Mouse (Mus musculus): ENCODE data around the gene Gna11. TPM values are rescaled to one million over a fixed set of nuclear protein-coding genes. Genes with fewer than 3 reads are reported as not detected.

Gene Gna11
- total RNA-seq, 2 experiments from 2014 or later, result 50.7 to 51.7 TPM

DNA sequence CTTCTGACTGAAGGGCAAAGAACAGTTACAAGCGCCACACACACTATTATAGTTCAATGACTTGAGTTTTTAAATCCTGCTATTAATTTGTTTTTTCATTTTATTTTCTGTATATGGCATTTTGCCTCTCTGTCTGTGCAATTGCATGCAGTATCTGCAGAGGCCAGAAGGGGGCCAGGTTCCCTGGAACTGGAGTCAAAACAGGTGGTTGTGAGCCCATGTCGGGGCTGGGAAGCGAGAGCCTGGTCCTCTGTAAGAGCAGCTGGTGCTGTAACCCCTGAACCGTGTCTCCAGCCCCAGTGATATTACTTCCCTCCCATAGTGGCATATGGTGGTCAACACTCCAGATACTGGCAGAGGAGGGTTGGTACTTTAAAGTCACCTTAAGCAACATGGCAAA, 26.4 kb downstream of the Gna11 start:
- DNase-seq, result peak; percentile 66 to 78
- intact Hi-C loops (cut with DNase I), result loop anchor here (2.0 to 5.0 kb wide), 3 partner anchors 20 to 84 kb away; partner anchors contain the start of gene Tle6

DNA sequence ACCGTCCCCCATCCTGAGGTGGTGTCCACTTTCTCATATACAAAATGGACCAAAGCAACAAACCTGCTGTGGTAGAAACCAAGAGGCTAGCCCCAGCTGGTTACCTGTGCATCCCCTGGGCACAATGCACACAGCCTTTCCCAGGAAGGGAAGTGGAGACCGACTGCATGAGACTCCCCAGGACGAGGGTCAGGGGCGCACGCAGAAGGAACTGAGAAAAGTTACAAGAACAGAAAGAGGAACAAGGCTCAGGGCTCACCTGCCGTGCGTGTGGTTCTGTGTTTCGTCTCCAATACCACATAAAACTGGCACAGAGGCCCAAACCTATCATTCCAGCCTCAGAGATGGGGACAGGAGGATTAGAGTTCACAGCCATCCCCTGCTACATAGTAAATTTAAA, 27.8 kb downstream of the Gna11 start:
- intact Hi-C loops (cut with DNase I), result loop anchor here (5.0 kb wide), 1 partner anchor 85 kb away; the partner anchor contains the start of gene Tle6
- no peak for DNase-seq

DNA sequence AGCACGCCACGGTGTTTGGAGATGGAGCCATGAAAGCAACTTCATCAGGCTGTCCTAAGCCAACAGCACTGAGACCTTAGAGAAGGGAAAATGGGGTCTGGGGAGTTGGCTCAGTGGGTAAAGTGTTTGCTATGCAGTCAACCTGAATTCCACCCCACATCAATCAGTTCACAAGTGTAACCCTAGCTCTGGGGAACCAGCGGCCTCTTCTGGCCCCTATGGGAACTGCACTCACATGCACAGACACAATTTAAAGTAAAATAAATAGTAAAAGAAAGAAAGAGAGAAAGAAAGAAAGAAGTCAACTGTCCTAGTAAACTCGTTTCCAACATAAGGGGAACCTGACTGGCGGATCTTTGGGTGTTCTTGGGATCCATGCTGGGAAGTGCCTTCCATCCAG, 31.2 kb downstream of the Gna11 start:
- intact Hi-C loops (cut with DNase I), result no loop called here

DNA sequence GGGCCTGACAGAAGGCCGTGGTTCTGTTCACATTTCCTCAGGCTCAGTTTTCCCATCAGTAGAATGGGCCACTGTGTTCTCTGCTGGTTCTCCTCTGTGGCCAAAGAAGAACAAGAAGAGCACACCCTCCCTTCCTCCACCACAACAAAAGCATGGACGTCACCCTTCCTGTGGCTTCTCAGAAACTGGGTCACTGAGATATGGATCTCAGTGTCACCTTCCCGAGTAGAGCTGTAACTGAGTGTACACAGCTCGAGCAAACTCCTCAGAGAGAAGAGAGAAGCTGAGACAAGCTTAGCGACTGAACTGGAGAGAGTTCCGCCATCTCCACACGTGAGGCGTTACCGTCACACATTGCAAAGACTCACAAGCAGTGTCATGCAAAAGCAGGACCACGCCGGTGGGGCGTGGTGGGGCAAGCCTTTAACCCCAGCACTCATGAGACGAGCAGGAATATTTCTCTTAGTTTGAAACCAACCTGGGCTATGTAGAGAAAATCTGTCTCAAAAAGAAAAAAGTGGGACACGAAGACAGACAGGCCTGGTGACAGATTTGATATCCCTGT, 34.7 kb downstream of the Gna11 start:
- no peak for DNase-seq
- intact Hi-C loops (cut with DNase I), result no loop called here

More for the DNA sequence above, 31.2 kb downstream of the Gna11 start:
- no peak for DNase-seq

DNA sequence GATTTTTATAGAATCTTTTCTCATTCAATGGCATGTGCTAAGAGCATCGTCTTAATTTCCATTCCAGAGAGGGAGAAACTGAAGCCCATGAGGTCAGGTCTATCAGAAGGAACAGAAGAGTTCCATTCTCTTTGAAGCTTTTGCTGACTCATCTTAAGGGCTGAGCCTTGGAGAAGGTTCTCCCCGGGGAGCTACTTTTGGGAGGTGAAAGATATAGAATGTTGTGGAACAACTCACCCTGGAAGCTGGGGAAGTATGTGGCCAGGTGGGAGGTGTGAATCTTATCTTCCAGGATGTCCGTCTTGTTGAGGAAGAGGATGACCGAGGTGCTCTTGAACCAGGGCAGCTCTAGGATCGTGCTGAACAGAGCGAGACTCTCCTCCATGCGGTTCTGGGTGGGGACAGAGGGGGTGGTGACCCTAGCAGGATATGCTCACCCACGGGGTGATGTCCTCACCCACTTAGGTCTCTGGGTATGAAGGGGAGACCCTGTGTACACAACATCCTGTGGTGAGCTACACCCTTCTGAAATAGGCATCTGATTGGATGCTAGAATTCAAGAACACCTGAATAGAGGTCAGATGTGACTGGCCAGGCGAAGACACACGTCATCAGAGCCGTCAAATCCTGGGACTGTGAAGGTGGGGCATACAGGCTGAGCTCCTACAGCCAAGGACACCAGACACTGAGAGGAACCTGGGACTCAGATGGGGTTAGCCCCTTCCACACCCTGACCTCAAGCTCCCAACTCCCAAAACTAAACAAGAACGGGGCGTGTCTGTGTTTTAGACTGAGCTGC, 37.1 kb downstream of the Gna11 start:
- intact Hi-C loops (cut with DNase I), result no loop called here
- DNase-seq, result no peak

DNA sequence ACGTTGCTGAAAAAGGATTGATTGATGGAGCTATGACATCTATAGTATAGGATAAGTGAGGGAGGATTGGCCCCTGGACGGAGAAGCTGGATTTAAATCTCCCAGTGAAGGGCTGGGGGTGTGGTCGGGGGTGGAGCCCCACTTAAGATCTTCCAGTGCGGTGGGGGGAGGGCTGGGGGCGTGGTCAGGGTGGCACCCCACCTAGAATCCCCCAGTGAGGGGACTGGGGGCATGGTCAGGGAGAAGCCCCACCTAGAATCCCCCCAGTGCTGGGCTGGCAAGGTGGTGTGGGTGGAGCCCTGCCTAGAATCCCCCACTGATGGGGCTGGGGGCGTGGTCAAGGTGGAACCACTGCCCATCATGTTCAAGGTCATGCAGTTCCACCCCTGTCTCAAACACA, 37.9 kb downstream of the Gna11 start:
- intact Hi-C loops (cut with DNase I), result no loop called here
- no peak for DNase-seq

DNA sequence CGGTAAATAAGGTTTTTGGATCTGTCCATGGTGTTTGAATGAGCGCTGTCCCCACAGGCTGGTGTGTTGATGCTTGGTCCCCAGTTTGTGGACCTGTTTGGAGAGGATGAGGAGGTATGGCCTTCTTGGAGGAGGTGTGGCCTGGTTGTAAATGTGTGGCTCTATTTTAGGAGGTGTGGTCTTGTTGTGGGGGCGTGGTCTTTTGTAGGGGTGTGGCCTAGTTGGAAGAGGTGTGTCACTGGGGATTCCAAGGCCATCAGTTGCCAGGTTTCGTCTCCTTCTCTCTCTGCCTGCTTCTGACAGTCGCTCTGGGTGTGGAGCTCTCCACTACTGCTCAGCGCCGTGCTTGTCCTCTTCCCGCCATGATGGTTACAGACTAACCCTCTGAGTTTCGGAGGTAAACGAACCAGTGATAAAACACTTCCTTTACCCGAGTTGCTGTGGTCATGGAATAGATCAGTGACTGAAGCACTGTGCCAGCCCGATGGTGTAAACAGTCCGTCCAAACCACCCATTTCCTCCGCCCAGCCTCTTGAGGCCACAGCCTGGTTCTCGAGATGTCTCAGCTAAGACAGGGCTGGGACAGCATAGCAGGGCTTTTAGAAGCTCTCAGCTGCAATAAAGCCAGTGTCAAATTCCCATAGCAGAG, 39.9 kb downstream of the Gna11 start:
- intact Hi-C loops (cut with DNase I), result no loop called here
- no peak for DNase-seq

DNA sequence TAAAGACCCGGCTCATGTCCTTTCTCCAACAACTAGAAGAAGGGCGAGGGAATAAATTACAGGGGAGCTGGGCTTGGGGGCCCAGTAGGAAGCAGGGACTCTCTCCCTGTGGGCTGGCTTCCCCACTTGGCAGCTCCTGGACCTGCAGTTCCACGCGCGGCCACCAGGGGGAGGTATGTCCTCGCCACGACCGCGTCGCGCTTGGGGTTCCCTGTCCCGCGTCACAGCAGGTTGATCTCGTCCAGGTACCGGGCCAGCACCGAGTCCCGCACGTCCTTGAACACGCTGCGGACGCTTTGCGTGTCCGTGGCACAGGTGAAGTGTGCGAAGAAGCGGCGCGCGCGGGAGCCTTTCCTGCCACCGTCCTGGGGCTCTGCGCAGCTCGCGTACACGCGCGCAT, 42.3 kb downstream of the Gna11 start:
- intact Hi-C loops (cut with DNase I), result loop anchor here (1.0 to 5.0 kb wide), 4 partner anchors 24 to 668 kb away; partner anchors contain the start of gene Tle6
- peak; percentile 92 to 97 for DNase-seq

DNA sequence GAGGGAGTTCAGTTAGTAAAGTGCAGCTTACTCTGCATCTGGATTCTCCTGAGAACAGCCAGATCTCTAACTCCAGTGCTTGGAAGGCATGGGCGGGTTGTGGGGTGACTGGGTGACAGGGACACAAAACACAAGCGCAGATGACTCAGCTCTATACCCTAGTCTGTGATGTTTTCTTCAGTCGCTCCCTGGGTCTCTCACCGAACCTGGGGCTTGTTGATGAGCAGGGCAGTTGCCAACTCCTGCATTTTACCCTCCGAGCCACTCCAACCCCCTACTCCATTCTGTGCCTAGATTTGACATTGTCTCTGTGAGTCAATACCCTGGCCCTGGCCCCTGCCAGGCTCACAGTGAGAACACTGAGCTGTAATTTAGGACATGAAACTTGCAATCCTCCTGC, 43.1 kb downstream of the Gna11 start:
- intact Hi-C loops (cut with DNase I), result loop anchor here (1.0 to 5.0 kb wide), 4 partner anchors 24 to 669 kb away; partner anchors contain the start of gene Tle6

DNA sequence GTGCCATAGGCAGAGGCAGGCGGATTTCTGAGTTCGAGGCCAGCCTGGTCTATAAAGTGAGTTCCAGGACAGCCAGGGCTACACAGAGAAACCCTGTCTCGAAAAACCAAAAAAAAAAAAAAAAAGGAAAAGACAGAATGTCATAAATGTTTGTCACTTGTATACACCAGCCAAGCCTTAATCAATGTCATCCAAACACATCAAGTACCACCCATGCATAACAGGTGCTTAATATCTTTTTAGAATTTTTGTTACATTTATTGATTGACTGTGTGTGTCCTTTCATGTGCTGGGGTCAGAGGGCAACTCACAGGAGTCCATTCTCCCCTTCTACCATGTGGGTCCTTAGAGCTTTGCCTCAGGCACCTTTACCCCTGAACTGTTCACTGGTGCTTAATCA, 45.0 kb downstream of the Gna11 start, which contains the start of gene S1pr4:
Gene S1pr4 (minus strand): TSS at position 101 of the 400 bp plus-strand sequence.
- intact Hi-C loops (cut with DNase I), result loop anchor here (5.0 kb wide), 1 partner anchor 102 kb away; the partner anchor contains the start of gene Tle6
- DNase-seq, result no peak

More for the DNA sequence above, 43.1 kb downstream of the Gna11 start:
- no peak for DNase-seq

DNA sequence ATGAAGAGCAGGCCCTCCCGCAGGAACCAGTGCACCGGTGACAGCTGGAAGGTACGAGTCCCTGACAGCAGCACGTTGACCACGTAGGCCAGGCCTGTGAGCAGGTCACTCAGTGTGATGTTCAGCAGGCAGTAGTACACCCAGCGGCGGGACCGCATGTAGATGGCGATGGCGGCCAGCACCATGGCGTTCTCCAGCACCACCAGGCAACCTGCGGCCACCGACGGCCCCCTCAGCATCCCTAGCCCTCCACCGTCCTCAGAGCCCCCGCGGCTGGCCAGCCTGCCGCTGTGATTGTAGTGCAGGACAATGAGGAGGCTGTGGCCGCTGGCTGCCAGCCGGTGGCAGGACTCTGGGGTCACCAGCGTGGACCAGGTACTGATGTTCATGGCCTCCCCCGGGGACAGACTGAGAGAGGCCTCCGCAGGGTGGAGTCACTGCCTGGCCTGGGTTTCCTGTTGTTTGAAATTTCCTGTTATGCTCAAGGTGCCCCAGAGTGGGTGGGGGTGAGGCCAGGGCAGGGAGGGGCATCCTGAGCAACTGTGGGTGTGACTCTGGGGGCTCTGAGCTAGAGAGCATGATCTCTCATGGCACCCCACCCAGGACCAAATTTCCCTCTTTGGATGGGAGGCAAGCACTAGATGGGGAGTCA, 45.6 kb downstream of the Gna11 start:
- intact Hi-C loops (cut with DNase I), result loop anchor here (10.0 kb wide), 1 partner anchor 595 kb away; the partner anchor contains the start of gene Timm13
- no peak for DNase-seq

DNA sequence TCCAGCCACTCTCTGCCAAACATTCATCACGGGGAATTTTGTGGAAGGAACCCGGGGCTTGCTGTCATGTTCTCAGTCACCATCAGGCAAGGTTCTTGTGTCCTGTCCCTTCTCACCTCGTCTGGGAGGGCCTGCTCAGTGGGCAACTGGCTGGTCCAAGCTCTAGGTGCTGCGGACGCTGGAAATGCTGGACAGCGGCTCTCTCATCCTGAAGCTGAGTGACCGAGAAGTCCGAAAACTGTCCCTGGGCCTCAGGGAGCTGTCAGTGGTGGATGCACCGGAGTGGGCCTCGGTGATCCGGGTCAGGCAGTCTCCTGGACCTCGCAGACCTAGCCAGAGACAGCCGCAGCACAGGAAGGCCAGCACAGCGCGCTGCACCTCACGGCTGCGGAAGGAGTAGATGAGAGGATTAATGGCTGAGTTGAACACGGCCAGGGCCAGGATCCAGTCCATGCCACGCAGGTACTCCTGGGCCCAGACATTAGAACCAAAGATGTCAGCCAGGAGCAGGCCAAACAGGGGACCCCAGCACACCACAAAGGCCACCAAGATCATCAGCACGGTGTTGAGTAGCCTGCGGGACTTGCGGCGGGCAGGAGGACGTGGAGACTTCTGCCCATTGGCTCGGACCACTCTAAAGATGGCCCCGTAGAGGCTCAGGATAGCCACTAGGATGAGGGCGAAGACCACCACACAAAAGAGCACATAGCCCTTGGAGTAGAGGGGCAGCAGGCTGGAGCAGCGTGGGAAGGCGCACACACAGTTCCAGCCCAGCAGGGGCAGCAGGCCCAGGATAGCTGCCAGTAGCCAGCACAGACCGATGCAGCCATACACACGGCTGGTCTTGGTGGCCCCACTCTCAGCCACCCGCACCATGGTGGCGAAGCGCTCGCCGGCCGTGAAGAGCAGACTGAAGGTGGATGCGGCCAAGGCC, 46.4 kb downstream of the Gna11 start:
- intact Hi-C loops (cut with DNase I), result loop anchor here (10.0 kb wide), 1 partner anchor 594 kb away; the partner anchor contains the start of gene Timm13
- DNase-seq, result no peak

DNA sequence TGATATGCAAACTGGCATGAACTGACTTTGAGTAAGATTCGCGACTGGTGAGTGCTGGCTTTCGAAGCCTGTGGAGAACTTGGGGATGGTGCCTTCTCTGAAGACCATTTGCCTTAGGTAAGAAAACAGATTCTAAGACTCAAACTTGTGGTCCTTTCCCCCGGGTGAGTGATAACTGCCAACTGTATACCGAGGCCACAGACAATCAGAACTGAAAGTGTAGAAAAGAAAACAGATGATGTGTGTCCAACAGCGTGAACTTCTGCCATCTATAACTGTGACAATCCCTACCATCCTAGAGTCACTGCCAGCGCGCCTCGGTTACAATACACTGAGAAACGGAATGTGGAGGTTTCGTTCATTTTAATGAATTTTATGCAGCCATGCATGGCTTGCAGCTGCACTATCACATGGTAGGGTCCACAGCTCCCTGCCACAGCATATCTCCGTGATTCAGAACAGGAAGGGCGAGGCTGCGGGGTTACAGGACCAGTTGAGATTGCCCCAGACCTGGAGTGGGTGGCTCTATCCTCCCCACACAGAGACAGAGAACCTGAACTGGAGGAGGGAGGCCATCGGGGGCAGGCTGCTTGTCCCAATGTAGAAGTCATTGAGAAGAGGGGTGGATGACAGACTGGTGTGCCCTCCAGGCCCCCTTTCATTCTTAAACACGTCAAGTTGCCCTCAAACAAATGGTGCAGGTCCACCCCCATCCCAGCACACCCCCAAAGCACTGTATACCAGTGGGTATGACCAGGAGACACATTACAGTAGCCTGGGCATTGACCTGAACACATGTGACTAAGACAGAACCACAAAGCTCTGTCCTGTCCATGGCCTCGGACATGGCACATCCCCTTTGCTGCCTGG, 47.4 kb downstream of the Gna11 start:
- no peak for DNase-seq
- intact Hi-C loops (cut with DNase I), result loop anchor here (10.0 kb wide), 1 partner anchor 593 kb away; the partner anchor contains the start of gene Timm13

DNA sequence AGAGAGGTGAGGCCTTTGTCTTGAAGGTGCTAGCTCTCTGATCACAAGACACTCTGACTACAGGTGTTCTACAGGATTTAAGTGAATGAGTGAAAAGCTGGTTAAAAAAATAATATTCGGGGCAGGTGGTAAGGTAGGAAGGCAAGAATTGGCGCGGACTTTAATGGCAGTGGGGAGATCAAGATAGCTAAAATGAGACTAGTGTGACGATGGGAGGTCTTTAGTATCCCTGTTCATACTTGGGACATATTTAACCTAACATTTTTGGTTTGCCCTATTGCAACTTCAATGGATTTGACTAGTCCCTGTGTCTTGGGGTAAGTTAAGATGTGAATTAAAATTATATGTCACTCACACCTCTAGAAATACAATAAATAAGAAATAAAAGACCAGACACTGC, 48.0 kb downstream of the Gna11 start:
- no peak for DNase-seq
- intact Hi-C loops (cut with DNase I), result loop anchor here (10.0 kb wide), 1 partner anchor 592 kb away; the partner anchor contains the start of gene Timm13

DNA sequence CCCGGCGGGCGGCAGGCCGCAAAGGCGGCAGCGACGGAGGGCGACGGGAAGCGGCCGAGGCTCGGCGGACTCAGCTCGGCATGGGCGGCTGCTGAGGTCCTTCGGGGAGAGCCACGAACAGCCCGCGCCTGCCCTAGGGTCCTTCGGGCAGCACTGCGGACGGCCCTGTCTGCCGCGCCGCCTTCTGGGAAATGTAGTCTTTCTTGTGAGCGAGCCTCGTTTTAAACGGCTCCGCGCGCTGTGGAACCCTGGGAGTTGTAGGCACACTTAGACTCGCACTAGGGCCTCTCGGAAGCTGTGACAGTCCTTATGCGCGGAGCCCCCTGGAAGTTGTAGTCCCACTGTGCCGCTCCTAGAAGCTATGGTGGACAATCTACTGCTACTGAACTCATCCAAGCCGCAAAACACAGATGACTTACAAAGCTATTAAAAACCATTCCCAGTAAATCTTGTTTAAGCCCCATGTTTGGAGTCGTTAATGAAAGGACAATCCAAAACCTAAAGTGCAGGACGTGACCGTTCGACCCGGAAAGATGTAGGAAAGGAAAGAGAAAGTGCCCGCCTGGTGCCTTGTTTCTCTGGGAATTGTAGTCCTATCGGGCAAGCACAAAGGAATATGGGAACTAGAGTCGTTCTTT, 48.6 kb downstream of the Gna11 start, which contains the start of gene Ncln:
Gene Ncln (minus strand): TSS at position 129 of the 638 bp plus-strand sequence.
- peak; percentile 97 to 98 for DNase-seq
- intact Hi-C loops (cut with DNase I), result loop anchor here (10.0 kb wide), 1 partner anchor 592 kb away; the partner anchor contains the start of gene Timm13

DNA sequence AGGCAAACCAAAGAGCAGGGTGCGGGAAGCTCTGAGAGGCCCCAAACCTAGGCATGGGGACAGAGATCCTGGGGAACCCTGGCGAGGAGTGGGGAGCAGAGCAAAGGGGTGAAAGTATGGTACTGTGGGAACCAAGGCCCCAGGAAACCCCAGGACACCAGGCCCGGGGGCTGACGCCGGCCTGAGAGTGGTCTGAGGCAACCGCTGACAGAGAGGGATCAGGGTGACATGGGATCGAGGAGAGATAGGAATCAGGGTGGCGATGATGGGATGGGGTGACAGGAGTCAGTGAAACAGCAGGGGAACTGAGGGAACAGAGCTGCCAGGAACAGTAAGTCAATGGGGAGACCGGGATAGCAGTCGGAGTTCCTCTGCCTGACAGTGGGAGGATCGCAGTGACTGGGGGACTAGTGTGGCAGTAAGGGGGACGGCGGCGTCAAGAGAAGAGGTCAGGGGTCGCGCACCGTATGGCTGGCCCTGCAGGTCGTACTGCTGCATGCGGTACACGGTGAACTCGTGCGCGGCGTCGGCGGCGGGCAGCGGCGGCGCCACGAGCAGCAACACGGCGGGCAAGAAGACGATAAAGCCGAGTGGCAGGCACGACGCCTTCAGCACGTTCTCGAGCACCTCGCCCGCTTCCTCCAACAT, 49.2 kb downstream of the Gna11 start:
- intact Hi-C loops (cut with DNase I), result loop anchor here (10.0 kb wide), 1 partner anchor 591 kb away; the partner anchor contains the start of gene Timm13

DNA sequence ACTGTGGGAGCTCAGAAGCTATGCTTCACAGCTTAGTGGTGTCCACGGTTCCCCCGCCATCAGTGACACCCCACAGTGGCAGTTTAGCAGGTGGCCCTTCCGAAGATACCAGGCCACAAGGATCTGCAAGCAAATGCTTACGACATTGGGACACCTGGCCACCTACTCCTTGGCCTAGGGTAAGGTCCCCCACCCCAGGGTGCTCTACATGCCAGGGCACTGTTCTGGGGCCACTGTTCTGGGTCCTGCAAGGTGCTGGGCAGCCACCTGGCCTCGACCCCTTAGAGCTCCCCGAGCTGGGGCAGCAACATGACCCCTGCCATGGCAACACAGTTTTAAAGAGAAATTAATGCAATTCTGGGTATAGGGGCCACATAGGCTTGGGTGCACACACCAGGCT, 49.8 kb downstream of the Gna11 start:
- intact Hi-C loops (cut with DNase I), result loop anchor here (10.0 kb wide), 1 partner anchor 590 kb away; the partner anchor contains the start of gene Timm13

More for the DNA sequence above, 49.2 kb downstream of the Gna11 start:
- DNase-seq, result no peak

More for the DNA sequence above, 49.8 kb downstream of the Gna11 start:
- no peak for DNase-seq
